24 mouse cellular contexts compared by ENCODE assay signal in genomic region chr10:42087906-42088305, GRCm38 (mm10).
DNase-seq lines count a peak whose midpoint lies in the region; ATAC-seq and TF ChIP-seq lines count a peak whose summit lies in the region.
"Had no signal": no experiment of that assay in that cellular context is flagged by ENCODE, and none has a peak within 500 bp of the region (broad histone marks: within the 10 kb centered on the region; RNA-seq: fewer than 3 reads in every experiment).

No protein-coding gene starts in this region.

- DNase-seq in hindbrain, embryonic 10.5 days (ENCODE audit: low spot score) = no peak
- no peak for DNase-seq in hindbrain, postnatal 0 days (ENCODE audit: low spot score)
- no peak for DNase-seq in lung, postnatal 10 days
- peak; percentile 32 for DNase-seq in testis, postnatal 10 days (ENCODE audit: low spot score)
- DNase-seq in testis, postnatal 14 days (ENCODE audit: low spot score) = no peak
- peak; percentile 13 for DNase-seq in urinary bladder, adult 2 months (ENCODE audit: low spot score)
- no peak for DNase-seq in urinary bladder, postnatal 4 days (ENCODE audit: low spot score in 2 of 2)
- DNase-seq: adrenal gland, adult 2 months; adrenal gland, postnatal 10 days; adrenal gland, postnatal 25 days; cerebellum, adult 11 months; cerebellum, adult 18-20 months; cerebellum, adult 8-10 months; cerebellum, adult 9-11 months; cerebellum, postnatal 14 days; cerebellum, postnatal 36 days; embryo, embryonic 11 days had no signal

- no peak overlapping the region for H3K4me2 ChIP-seq in hindbrain, postnatal 0 days (ENCODE audit: low read depth, low read length)
- no peak overlapping the region for H3K4me2 ChIP-seq in lung, embryonic 16.5 days (ENCODE audit: low read depth, low read length)
- H3K4me2 ChIP-seq: embryonic facial prominence, embryonic 13.5 days; embryonic facial prominence, embryonic 15.5 days; forebrain, embryonic 12.5 days had no signal

- H3K9ac ChIP-seq in hindbrain, postnatal 0 days (replicated peaks; ENCODE audit: low read length) = no peak overlapping the region
- H3K9ac ChIP-seq in lung, embryonic 16.5 days (ENCODE audit: low read length) = 0 out of 2 replicates have a peak overlapping the region, but pooled peaks have one; percentile 18
- H3K9ac ChIP-seq: embryonic facial prominence, embryonic 13.5 days; embryonic facial prominence, embryonic 15.5 days; forebrain, embryonic 12.5 days had no signal

- H3K4me1 ChIP-seq in hindbrain, embryonic 10.5 days (replicated peaks) = peaks cover 27% of the 10 kb centered on the region
- H3K4me1 ChIP-seq in hindbrain, postnatal 0 days (ENCODE audit: insufficient read depth, low read length) = no peaks in the 10 kb centered on the region
- peaks cover 26% of the 10 kb centered on the region for H3K4me1 ChIP-seq in lung, embryonic 16.5 days (replicated peaks; ENCODE audit: control insufficient read depth, insufficient read depth, low read length)

- H3K27ac ChIP-seq in hindbrain, embryonic 10.5 days = peak overlapping the region; percentile 9; the same call in 1 of the 2 replicates
- no peak overlapping the region for H3K27ac ChIP-seq in hindbrain, postnatal 0 days
- H3K27ac ChIP-seq in lung, embryonic 16.5 days (ENCODE audit: low read length) = 0 out of 2 replicates have a peak overlapping the region, but pooled peaks have one; percentile 32
- H3K27ac ChIP-seq: embryonic facial prominence, embryonic 13.5 days; forebrain, embryonic 10.5 days; forebrain, embryonic 12.5 days had no signal

- ATAC-seq in hindbrain, postnatal 0 days = no peak
- no peak for ATAC-seq in lung, embryonic 16.5 days (ENCODE audit: low read depth)
- ATAC-seq: forebrain, embryonic 14.5 days had no signal

- 0 out of 2 replicates have a peak, but pooled peaks cover 6% of the 10 kb centered on the region for H3K27me3 ChIP-seq in hindbrain, embryonic 10.5 days (ENCODE audit: insufficient read depth, poor library complexity, severe bottlenecking)
- no peaks in the 10 kb centered on the region for H3K27me3 ChIP-seq in hindbrain, postnatal 0 days (ENCODE audit: insufficient read depth, low read length)
- H3K27me3 ChIP-seq in lung, embryonic 16.5 days (ENCODE audit: control insufficient read depth, insufficient read depth, low read depth, low read length) = no peaks in the 10 kb centered on the region
- H3K27me3 ChIP-seq: embryonic facial prominence, embryonic 13.5 days; embryonic facial prominence, embryonic 15.5 days had no signal

- no peak for TF ChIP-seq CTCF in hindbrain, postnatal 0 days (IDR thresholded peaks at IDR 0.05; ENCODE audit: low read depth)

- no peak overlapping the region for H3K4me3 ChIP-seq in hindbrain, embryonic 10.5 days
- no peak overlapping the region for H3K4me3 ChIP-seq in hindbrain, postnatal 0 days (ENCODE audit: low read length)
- H3K4me3 ChIP-seq in lung, embryonic 16.5 days (ENCODE audit: low read length) = no peak overlapping the region
- H3K4me3 ChIP-seq: embryonic facial prominence, embryonic 13.5 days; embryonic facial prominence, embryonic 15.5 days; erythroblast, embryonic 14.5 days; forebrain, embryonic 10.5 days; forebrain, embryonic 12.5 days had no signal

- WGBS in hindbrain, embryonic 10.5 days = 94% methylated on average over 3 of the region's 3 CpGs
- WGBS in hindbrain, postnatal 0 days = 96% methylated on average over 3 of the region's 3 CpGs
- WGBS in lung, embryonic 16.5 days = 92% methylated on average over 3 of the region's 3 CpGs

- H3K36me3 ChIP-seq in hindbrain, embryonic 10.5 days = no peaks in the 10 kb centered on the region
- H3K36me3 ChIP-seq in hindbrain, postnatal 0 days (ENCODE audit: insufficient read depth, low read length) = no peaks in the 10 kb centered on the region
- H3K36me3 ChIP-seq in lung, embryonic 16.5 days (ENCODE audit: control insufficient read depth, insufficient read depth, low read length) = no peaks in the 10 kb centered on the region
- H3K36me3 ChIP-seq: embryonic facial prominence, embryonic 13.5 days; embryonic facial prominence, embryonic 15.5 days; forebrain, embryonic 10.5 days; forebrain, embryonic 12.5 days had no signal

- peaks cover 4% of the 10 kb centered on the region; the same call in 1 of the 2 replicates for H3K9me3 ChIP-seq in hindbrain, embryonic 10.5 days
- H3K9me3 ChIP-seq in hindbrain, postnatal 0 days (ENCODE audit: low read length) = 0 out of 2 replicates have a peak, but pooled peaks cover 4% of the 10 kb centered on the region
- no peaks in the 10 kb centered on the region for H3K9me3 ChIP-seq in lung, embryonic 16.5 days (ENCODE audit: control insufficient read depth, low read length)
- H3K9me3 ChIP-seq: embryonic facial prominence, embryonic 15.5 days; forebrain, embryonic 12.5 days had no signal

Comparison
In these comparisons a context has a peak if more than half of its experiments do, and no peak if none do; other contexts are left out.
1. DNase-seq: peak in testis, postnatal 10 days (single experiment) and urinary bladder, adult 2 months (single experiment); none in hindbrain, embryonic 10.5 days (single experiment), hindbrain, postnatal 0 days (single experiment), lung, postnatal 10 days (single experiment), testis, postnatal 14 days (single experiment) and urinary bladder, postnatal 4 days (0 of 2).